Mouse (Mus musculus) CH12.LX (cell line): ENCODE measurements around the gene Mmrn2. TPM values are rescaled to one million over a fixed set of nuclear protein-coding genes. Genes with fewer than 3 reads are reported as not detected.

Experiments
- DNase-seq: peaks from one replicate; pipeline ENCODE4 v3.0.0-alpha.2; 2013; ENCODE audit errors: extremely low read depth
- H3K27ac ChIP-seq: 2 replicates; pipeline ENCODE4 v1.5.1; 2012; ENCODE audit warnings: low read depth, mild to moderate bottlenecking, control low read depth, moderate library complexity; ENCODE audit not compliant: insufficient read depth
- H3K27me3 ChIP-seq: replicated peaks from 2 replicates; pipeline ENCODE3; 2012; ENCODE audit warnings: inconsistent platforms
- H3K36me3 ChIP-seq, 2 experiments: replicated peaks in 1 of 2; 2 replicates each; pipeline versions ENCODE3 to v1.6.1; 2012; ENCODE audit warnings: inconsistent platforms in 1 of 2, low read length in 1 of 2, mild to moderate bottlenecking in 1 of 2, mixed read lengths in 1 of 2, moderate library complexity in 1 of 2; ENCODE audit not compliant: control insufficient read depth in 1 of 2, insufficient read depth in 1 of 2
- H3K4me1 ChIP-seq, 2 experiments: 2 replicates each; pipeline ENCODE4 v1.6.1; 2012; ENCODE audit warnings: inconsistent platforms in 1 of 2, moderate library complexity in 1 of 2; ENCODE audit not compliant: insufficient read depth in 2 of 2, control insufficient read depth in 1 of 2
- H3K4me2 ChIP-seq: 2 replicates; pipeline ENCODE4 v1.6.1; 2012; ENCODE audit warnings: low read depth, mild to moderate bottlenecking, control low read depth; ENCODE audit not compliant: poor library complexity, insufficient read depth, severe bottlenecking
- H3K4me3 ChIP-seq, 3 experiments: fragments of 150-350 bp in 1 of 3; sonication (generic) in 1 of 3; replicated peaks in 1 of 3; 2 replicates each; pipeline versions ENCODE3 to v1.5.1; 2011 to 2012; ENCODE audit warnings: low read depth in 2 of 3, low read length in 2 of 3, mild to moderate bottlenecking in 2 of 3, moderate library complexity in 2 of 3, control low read depth in 1 of 3, improper control_type of control experiment in 1 of 3, inconsistent platforms in 1 of 3, mixed read lengths in 1 of 3; ENCODE audit not compliant: poor library complexity in 1 of 3
- H3K79me2 ChIP-seq: replicated peaks from 2 replicates; pipeline ENCODE4 v1.6.1; 2012; ENCODE audit warnings: mild to moderate bottlenecking, moderate library complexity; ENCODE audit not compliant: control insufficient read depth, poor library complexity, insufficient read depth, severe bottlenecking; ENCODE audit errors: extremely low read depth
- H3K9ac ChIP-seq: 2 replicates; pipeline ENCODE4 v1.6.1; 2012; ENCODE audit warnings: low read depth, mild to moderate bottlenecking, control low read depth, moderate library complexity; ENCODE audit not compliant: insufficient read depth
- H3K9me3 ChIP-seq: replicated peaks from 2 replicates; pipeline ENCODE3; 2012; ENCODE audit warnings: low read length, inconsistent platforms, mixed read lengths
- BHLHE40 ChIP-seq: IDR thresholded peaks from 2 replicates; pipeline ENCODE4 v1.6.1; 2011; ENCODE audit warnings: mild to moderate bottlenecking, low read depth, low read length, improper control_type of control experiment
- CHD1 ChIP-seq: IDR thresholded peaks from 2 replicates; pipeline ENCODE4 v1.6.1; 2012; ENCODE audit warnings: low read depth, low read length, improper control_type of control experiment, inconsistent platforms
- CHD2 ChIP-seq: IDR thresholded peaks from 2 replicates; pipeline ENCODE4 v1.6.1; 2011; ENCODE audit warnings: low read length, improper control_type of control experiment
- CTCF ChIP-seq, 2 experiments: IDR thresholded peaks in 1 of 2; conservative IDR thresholded peaks in 1 of 2; 2 replicates each; pipeline ENCODE4 v1.5.1; 2011 to 2012; ENCODE audit warnings: low read depth in 2 of 2, low read length in 2 of 2, improper control_type of control experiment in 1 of 2, inconsistent platforms in 1 of 2, mild to moderate bottlenecking in 1 of 2, moderate library complexity in 1 of 2
- ELF1 ChIP-seq: IDR thresholded peaks from 2 replicates; pipeline ENCODE4 v1.6.1; 2014; ENCODE audit warnings: low read depth, mild to moderate bottlenecking, inconsistent platforms, low read length, improper control_type of control experiment
- EP300 ChIP-seq: IDR thresholded peaks from 2 replicates; pipeline ENCODE4 v1.6.1; 2011; ENCODE audit warnings: low read length, improper control_type of control experiment
- GABPA ChIP-seq: IDR thresholded peaks from 2 replicates; pipeline ENCODE4 v1.6.1; 2012; ENCODE audit warnings: low read depth, low read length, improper control_type of control experiment, inconsistent platforms; ENCODE audit not compliant: insufficient replicate concordance
- HCFC1 ChIP-seq: IDR thresholded peaks from 2 replicates; pipeline ENCODE4 v1.6.1; 2012; ENCODE audit warnings: low read depth, mild to moderate bottlenecking, inconsistent platforms, low read length, improper control_type of control experiment
- IRF4 ChIP-seq: IDR thresholded peaks from 2 replicates; pipeline ENCODE4 v1.6.1; 2014; ENCODE audit warnings: low read depth, mild to moderate bottlenecking, inconsistent platforms, low read length, improper control_type of control experiment
- JUN ChIP-seq: IDR thresholded peaks from 2 replicates; pipeline ENCODE4 v1.6.1; 2011; ENCODE audit warnings: low read depth, mild to moderate bottlenecking, low read length, improper control_type of control experiment, moderate library complexity; ENCODE audit not compliant: insufficient read depth
- JUND ChIP-seq: conservative IDR thresholded peaks from 2 replicates; pipeline ENCODE4 v1.6.1; 2011; ENCODE audit warnings: low read depth, low read length, improper control_type of control experiment
- MAFK ChIP-seq: IDR thresholded peaks from 2 replicates; pipeline ENCODE4 v1.6.1; 2011; ENCODE audit warnings: low read length, improper control_type of control experiment; ENCODE audit not compliant: insufficient replicate concordance
- MAX ChIP-seq: IDR thresholded peaks from 2 replicates; pipeline ENCODE4 v1.6.1; 2011; ENCODE audit warnings: low read length, improper control_type of control experiment
- MAZ ChIP-seq: IDR thresholded peaks from 2 replicates; pipeline ENCODE4 v1.6.1; 2012; ENCODE audit warnings: low read depth, mild to moderate bottlenecking, inconsistent platforms, low read length, improper control_type of control experiment, moderate library complexity
- MEF2A ChIP-seq: IDR thresholded peaks from 2 replicates; pipeline ENCODE4 v1.6.1; 2014; ENCODE audit warnings: low read depth, mild to moderate bottlenecking, inconsistent platforms, low read length, improper control_type of control experiment, borderline replicate concordance
- MXI1 ChIP-seq: IDR thresholded peaks from 2 replicates; pipeline ENCODE4 v1.6.1; 2011; ENCODE audit warnings: mild to moderate bottlenecking, low read depth, low read length, improper control_type of control experiment
- MYC ChIP-seq: IDR thresholded peaks from 2 replicates; pipeline ENCODE4 v1.6.1; 2011; ENCODE audit warnings: low read depth, mild to moderate bottlenecking, improper control_type of control experiment, low read length
- NRF1 ChIP-seq: IDR thresholded peaks from 2 replicates; pipeline ENCODE4 v1.6.1; 2014; ENCODE audit warnings: low read depth, mild to moderate bottlenecking, inconsistent platforms, low read length, improper control_type of control experiment, moderate library complexity
- PAX5 ChIP-seq: IDR thresholded peaks from 2 replicates; pipeline ENCODE4 v1.6.1; 2012; ENCODE audit warnings: low read length, inconsistent platforms, mixed read lengths
- POLR2A ChIP-seq: IDR thresholded peaks from 2 replicates; pipeline ENCODE4 v1.6.1; 2011; ENCODE audit warnings: low read depth, mild to moderate bottlenecking, improper control_type of control experiment, low read length
- POLR2AphosphoS2 ChIP-seq: IDR thresholded peaks from 2 replicates; pipeline ENCODE4 v1.6.1; 2011; ENCODE audit warnings: low read depth, low read length, improper control_type of control experiment
- RAD21 ChIP-seq: IDR thresholded peaks from 2 replicates; pipeline ENCODE4 v1.6.1; 2011; ENCODE audit warnings: low read depth, mild to moderate bottlenecking, low read length, improper control_type of control experiment, moderate library complexity
- RCOR1 ChIP-seq: conservative IDR thresholded peaks from 2 replicates; pipeline ENCODE4 v1.6.1; 2012; ENCODE audit warnings: low read depth, mild to moderate bottlenecking, inconsistent platforms, low read length, improper control_type of control experiment
- SMC3 ChIP-seq: IDR thresholded peaks from 2 replicates; pipeline ENCODE4 v1.6.1; 2011; ENCODE audit warnings: low read depth, low read length, improper control_type of control experiment
- TBP ChIP-seq: conservative IDR thresholded peaks from 2 replicates; pipeline ENCODE4 v1.6.1; 2011; ENCODE audit warnings: low read depth, low read length, improper control_type of control experiment
- TCF12 ChIP-seq: IDR thresholded peaks from 2 replicates; pipeline ENCODE4 v1.6.1; 2014; ENCODE audit warnings: low read depth, mild to moderate bottlenecking, inconsistent platforms, low read length, improper control_type of control experiment
- USF2 ChIP-seq: conservative IDR thresholded peaks from 2 replicates; pipeline ENCODE4 v1.6.1; 2011; ENCODE audit warnings: low read depth, low read length, improper control_type of control experiment
- ZC3H11A ChIP-seq: IDR thresholded peaks from 2 replicates; pipeline ENCODE4 v1.6.1; 2012; ENCODE audit warnings: low read depth, mild to moderate bottlenecking, inconsistent platforms, low read length, improper control_type of control experiment
- ZKSCAN1 ChIP-seq: IDR thresholded peaks from 2 replicates; pipeline ENCODE4 v1.6.1; 2012; ENCODE audit warnings: low read depth, inconsistent platforms, low read length, improper control_type of control experiment, borderline replicate concordance
- ZMIZ1 ChIP-seq: IDR thresholded peaks from 2 replicates; pipeline ENCODE4 v1.6.1; 2012; ENCODE audit warnings: low read depth, mild to moderate bottlenecking, inconsistent platforms, low read length, improper control_type of control experiment
- ZNF384 ChIP-seq: IDR thresholded peaks from 2 replicates; pipeline ENCODE4 v1.6.1; 2012; ENCODE audit warnings: low read depth, low read length, improper control_type of control experiment, inconsistent platforms
- dilution Hi-C: fragments of 300-500 bp; cut with MboI; formaldehyde crosslinking; loops from 2 replicates; pipeline ENCODE4 v1.14.3; 2020; ENCODE audit warnings: low sequenced_read_pairs; ENCODE audit not compliant: extremely low pct_unique_long_range_greater_than_20kb, extremely low pct_ligation_motif_present
- in situ Hi-C: fragments of 300-500 bp; cut with MboI; formaldehyde crosslinking; loops from 3 replicates; pipeline ENCODE4 v1.14.3; 2019; ENCODE audit warnings: low sequenced_read_pairs, low pct_ligation_motif_present, low pct_unique_long_range_greater_than_20kb, mixed read lengths
- polyA plus RNA-seq: library from polyadenylated mRNA; unstranded; fragments of >175 nt; gene quantifications from 2 replicates; pipeline ENCODE4 v1.2.1, GENCODE M21; 2012; ENCODE audit warnings: low read depth; ENCODE audit not compliant: insufficient read length
- total RNA-seq, 2 experiments: library from RNA; depleted of rRNA; stranded (reverse); fragments of 300-350 nt in 1 of 2; fragments of >200 nt in 1 of 2; gene quantifications; 2 replicates each; pipeline ENCODE4 v1.2.3; 2012 to 2014

Gene Mmrn2
- total and polyA plus RNA-seq, 3 experiments: 0.06 TPM; not detected in 2

- Histone ChIP-seq H3K27ac (no peak overlapping the region), H3K36me3 (no peaks in the 10 kb centered on the region), H3K9ac (no peak overlapping the region), H3K4me2 (no peak overlapping the region), H3K4me3 (no peak overlapping the region), H3K4me1 (peaks cover 9 to 20% of the 10 kb centered on the region in 2 experiments), H3K27me3 (no peaks in the 10 kb centered on the region), H3K9me3 (no peaks in the 10 kb centered on the region), H3K79me2 (no peaks in the 10 kb centered on the region)
- TF ChIP-seq HCFC1: no peak
- TF ChIP-seq MAZ: 0 out of 2 replicates have a peak, but pooled peaks have one; percentile 39
- TF ChIP-seq RCOR1: no peak
- no peak for TF ChIP-seq POLR2AphosphoS2
- TF ChIP-seq SMC3: no peak
- peak; percentile 61; the same call in 1 of the 2 replicates for TF ChIP-seq TCF12
- no peak for TF ChIP-seq MXI1
- TF ChIP-seq JUND: no peak
- no peak for TF ChIP-seq USF2
- TF ChIP-seq MAX: peak; percentile 46; the same call in 1 of the 2 replicates
- no peak for TF ChIP-seq CTCF (conservative IDR thresholded peaks at IDR 0.05 in 1 of 2, IDR thresholded peaks at IDR 0.05 in 1 of 2; ENCODE audit: low read depth in 2 of 2, low read length in 2 of 2)
- peak; percentile 52; the same call in 1 of the 2 replicates for TF ChIP-seq MEF2A
- TF ChIP-seq ZNF384: no peak
- TF ChIP-seq ZKSCAN1: no peak
- peak; percentile 22; the same call in 1 of the 2 replicates for TF ChIP-seq CHD2
- peak; percentile 79 for TF ChIP-seq BHLHE40
- no peak for TF ChIP-seq RAD21
- 0 out of 2 replicates have a peak, but pooled peaks have one; percentile 31 for TF ChIP-seq MYC
- no peak for TF ChIP-seq MAFK
- no peak for TF ChIP-seq NRF1
- TF ChIP-seq TBP: no peak
- TF ChIP-seq POLR2A: no peak
- TF ChIP-seq PAX5: no peak
- TF ChIP-seq CHD1: peak; percentile 99
- TF ChIP-seq GABPA: no peak
- TF ChIP-seq EP300: peak; percentile 50
- peak; percentile 60; the same call in 1 of the 2 replicates for TF ChIP-seq IRF4
- no peak for TF ChIP-seq ZMIZ1
- TF ChIP-seq ZC3H11A: no peak
- TF ChIP-seq JUN: no peak
- TF ChIP-seq ELF1: peak; percentile 29; the same call in 1 of the 2 replicates
- dilution Hi-C loops: no loop called here
- no peak for DNase-seq
- in situ Hi-C loops: loop anchor here (10.0 kb wide), 2 partner anchors 186 to 294 kb away; partner anchors contain the start of gene Anxa8
Measured at GRCm38 (mm10) chr14:34378560-34379331, 3.5 kb downstream of the Mmrn2 start.
